9 mouse cellular contexts compared by ENCODE assay signal in the genomic region with DNA sequence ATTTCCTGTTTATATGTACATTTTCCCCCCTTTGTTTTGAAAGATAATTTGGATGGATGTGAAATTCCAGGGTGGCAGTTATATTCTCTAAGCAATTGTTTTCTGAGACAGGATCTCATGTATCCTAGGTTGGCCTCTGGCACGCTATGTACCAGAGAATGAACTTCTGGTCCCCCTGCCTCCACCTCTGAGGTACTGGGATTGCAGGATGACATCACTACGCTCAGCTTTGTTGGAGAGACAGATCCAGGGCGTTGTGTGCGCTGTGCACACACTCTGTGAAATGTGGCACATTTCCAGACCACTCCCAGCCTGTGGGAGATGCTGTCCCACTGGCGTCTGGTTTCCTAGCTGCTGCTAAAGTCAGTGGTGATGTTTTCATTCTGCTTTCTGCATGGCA. TPM values are rescaled to one million over a fixed set of nuclear protein-coding genes. Genes with fewer than 3 reads are reported as not detected.
DNase-seq lines count a peak whose midpoint lies in the region; ATAC-seq lines count a peak whose summit lies in the region.
"Had no signal": no experiment of that assay in that cellular context is flagged by ENCODE, and none has a peak within 500 bp of the region (broad histone marks: within the 10 kb centered on the region; RNA-seq: fewer than 3 reads in every experiment).

No protein-coding gene starts in this region.

- DNase-seq in embryo, embryonic 11 days, result peak; percentile 13
- DNase-seq in embryo, embryonic 10 days (ENCODE audit: low spot score), result no peak
- peak; percentile 44 for DNase-seq in Muller cell, postnatal 12 days (ENCODE audit: inconsistent ontology term)
- peak; percentile 20 to 23 for DNase-seq in heart, adult 9 months (ENCODE audit: low spot score in 2 of 2)
- DNase-seq in right cerebral cortex, postnatal 10 days (ENCODE audit: low spot score in 2 of 2), result no peak
- DNase-seq in spleen, postnatal 4 days (ENCODE audit: low spot score in 2 of 2), result no peak

- 0 out of 2 replicates have a peak overlapping the region, but pooled peaks have one; percentile 12 for H3K4me2 ChIP-seq in kidney, embryonic 16.5 days (replicated peaks; ENCODE audit: low read depth, low read length)
- no peak overlapping the region for H3K4me2 ChIP-seq in stomach, embryonic 14.5 days (replicated peaks; ENCODE audit: low read depth, low read length)
- H3K4me2 ChIP-seq: midbrain, embryonic 12.5 days had no signal

- no peaks in the 10 kb centered on the region for H3K9me3 ChIP-seq in kidney, embryonic 16.5 days (ENCODE audit: low read length)
- no peaks in the 10 kb centered on the region for H3K9me3 ChIP-seq in stomach, embryonic 14.5 days (ENCODE audit: control insufficient read depth, low read depth, low read length)
- H3K9me3 ChIP-seq: midbrain, embryonic 12.5 days had no signal

- WGBS in kidney, embryonic 16.5 days, result 25% methylated on average over 5 of the region's 5 CpGs
- WGBS in stomach, embryonic 14.5 days, result 29% methylated on average over 5 of the region's 5 CpGs

- H3K36me3 ChIP-seq in kidney, embryonic 16.5 days (ENCODE audit: insufficient read depth, low read length), result no peaks in the 10 kb centered on the region
- no peaks in the 10 kb centered on the region for H3K36me3 ChIP-seq in stomach, embryonic 14.5 days (ENCODE audit: control insufficient read depth, insufficient read depth, low read length)
- H3K36me3 ChIP-seq: midbrain, embryonic 12.5 days had no signal

- peak; percentile 90 for ATAC-seq in kidney, embryonic 16.5 days (ENCODE audit: low FRiP score, low TSS enrichment)
- ATAC-seq in stomach, embryonic 14.5 days (ENCODE audit: insufficient number of reproducible peaks, insufficient read depth, low FRiP score, low read depth), result peak; percentile 56; the same call in 1 of the 2 replicates

- peak overlapping the region; percentile 58 for H3K27ac ChIP-seq in kidney, embryonic 16.5 days (ENCODE audit: low read length)
- H3K27ac ChIP-seq in stomach, embryonic 14.5 days (ENCODE audit: low read length), result no peak overlapping the region
- H3K27ac ChIP-seq: midbrain, embryonic 12.5 days had no signal

- no peak overlapping the region for H3K9ac ChIP-seq in kidney, embryonic 16.5 days (replicated peaks; ENCODE audit: low read length)
- H3K9ac ChIP-seq in stomach, embryonic 14.5 days (replicated peaks; ENCODE audit: low read depth, low read length), result no peak overlapping the region
- H3K9ac ChIP-seq: midbrain, embryonic 12.5 days had no signal

- H3K4me1 ChIP-seq in kidney, embryonic 16.5 days (ENCODE audit: insufficient read depth, low read length), result peaks cover 7% of the 10 kb centered on the region
- 0 out of 2 replicates have a peak, but pooled peaks cover 4% of the 10 kb centered on the region for H3K4me1 ChIP-seq in stomach, embryonic 14.5 days (ENCODE audit: control insufficient read depth, insufficient read depth, low read length)
- H3K4me1 ChIP-seq: midbrain, embryonic 12.5 days had no signal

- no peak overlapping the region for H3K4me3 ChIP-seq in kidney, embryonic 16.5 days (ENCODE audit: low read length)
- no peak overlapping the region for H3K4me3 ChIP-seq in stomach, embryonic 14.5 days (ENCODE audit: low read depth, low read length)
- H3K4me3 ChIP-seq: midbrain, embryonic 12.5 days had no signal

- no peaks in the 10 kb centered on the region for H3K27me3 ChIP-seq in kidney, embryonic 16.5 days (ENCODE audit: insufficient read depth, low read length)
- no peaks in the 10 kb centered on the region for H3K27me3 ChIP-seq in stomach, embryonic 14.5 days (ENCODE audit: control insufficient read depth, insufficient read depth, low read length)
- H3K27me3 ChIP-seq: midbrain, embryonic 12.5 days had no signal

RNA-seq across cellular contexts. Expression of a gene that starts 21.7 kb away (rescaled TPM):
- 59.3 and 67.9 TPM in 2 replicates for polyA plus RNA-seq in kidney, embryonic 16.5 days (2015; fragmentation: Nextera tagmentation; extraction: Ambion mirVana)
- 103 and 114 TPM in 2 replicates for polyA plus RNA-seq in stomach, embryonic 14.5 days (2014; fragmentation: Nextera tagmentation; extraction: Ambion mirVana)

RNA-seq across cellular contexts. Expression of a gene that starts 35.6 kb away (rescaled TPM):
- 62.4 and 71.5 TPM in 2 replicates for polyA plus RNA-seq in kidney, embryonic 16.5 days (2015; fragmentation: Nextera tagmentation; extraction: Ambion mirVana)
- 37.1 and 39.5 TPM in 2 replicates for polyA plus RNA-seq in stomach, embryonic 14.5 days (2014; fragmentation: Nextera tagmentation; extraction: Ambion mirVana)

Comparison
In these comparisons a context has a peak if more than half of its experiments do, and no peak if none do; other contexts are left out.
1. DNase-seq: peak in embryo, embryonic 11 days (single experiment), Muller cell, postnatal 12 days (single experiment) and heart, adult 9 months (2 of 2); none in embryo, embryonic 10 days (single experiment), right cerebral cortex, postnatal 10 days (0 of 2) and spleen, postnatal 4 days (0 of 2).